Mouse (Mus musculus) neural tube, embryonic 11.5 days (tissue): ENCODE results near the gene Gpatch3. TPM values are rescaled to one million over a fixed set of nuclear protein-coding genes. Genes with fewer than 3 reads are reported as not detected.

ENCODE experiments used
- ATAC-seq: fragments of 200-750 bp; cut with Nextera tagmentation; 2 replicates; pipeline ENCODE4 v1.8.0; 2017; ENCODE audit warnings: moderate number of reproducible peaks, mild to moderate bottlenecking, moderate TSS enrichment, moderate library complexity; ENCODE audit not compliant: insufficient read depth, low FRiP score, low TSS enrichment
- DNase-seq: peaks from one replicate; pipeline ENCODE4 v3.0.0-alpha.2; 2015; ENCODE audit warnings: low spot score
- H3K27ac ChIP-seq: fragments of 300-500 bp; sonication (generic); 2 replicates; pipeline ENCODE4 v1.5.1; 2014; ENCODE audit warnings: low read depth, mild to moderate bottlenecking, low read length
- H3K27me3 ChIP-seq: fragments of 300-500 bp; sonication (generic); 2 replicates; pipeline ENCODE4 v1.6.1; 2014; ENCODE audit warnings: mild to moderate bottlenecking, low read length, mixed read lengths; ENCODE audit not compliant: control insufficient read depth, insufficient read depth
- H3K36me3 ChIP-seq: fragments of 300-500 bp; sonication (generic); 2 replicates; pipeline ENCODE4 v1.6.1; 2014; ENCODE audit warnings: mild to moderate bottlenecking, low read length, moderate library complexity, mixed read lengths; ENCODE audit not compliant: control insufficient read depth, insufficient read depth
- H3K4me1 ChIP-seq: fragments of 300-500 bp; sonication (generic); 2 replicates; pipeline ENCODE4 v1.6.1; 2014; ENCODE audit warnings: low read length, mixed read lengths; ENCODE audit not compliant: control insufficient read depth, insufficient read depth
- H3K4me2 ChIP-seq: fragments of 300-500 bp; sonication (generic); 2 replicates; pipeline ENCODE4 v1.6.1; 2014; ENCODE audit warnings: low read depth, mild to moderate bottlenecking, moderate library complexity
- H3K4me3 ChIP-seq: fragments of 300-500 bp; sonication (generic); 2 replicates; pipeline ENCODE4 v1.5.1; 2014; ENCODE audit warnings: low read depth, low read length
- H3K9ac ChIP-seq: fragments of 300-500 bp; sonication (generic); 2 replicates; pipeline ENCODE4 v1.6.1; 2014; ENCODE audit warnings: mild to moderate bottlenecking, low read length
- H3K9me3 ChIP-seq: fragments of 300-500 bp; sonication (generic); 2 replicates; pipeline ENCODE4 v1.6.1; 2016; ENCODE audit warnings: low read length; ENCODE audit not compliant: control insufficient read depth
- WGBS: fragments of 180-500 bp; shearing (Covaris S2); extraction: QIAGEN DNeasy Blood & Tissue Kit; methylation state at CpG from one replicate; pipeline ENCODE4 v1.1.7; 2014; 5-methylcytosine and 5-hydroxymethylcytosine counted together
- polyA plus RNA-seq: library from polyadenylated mRNA; unstranded; fragments of >200 nt; fragmentation: Nextera tagmentation; extraction: Ambion mirVana; gene quantifications from 2 replicates; pipeline ENCODE4 v1.2.1, GENCODE M21; 2014

The Gpatch3 gene
- 8.5 and 10.7 TPM in 2 replicates for polyA plus RNA-seq

- peaks cover 9% of the 10 kb centered on the region for H3K4me1 ChIP-seq
- peak within 1 kb of the TSS; percentile 74 for H3K27ac ChIP-seq
- peak within 1 kb of the TSS; percentile 68 for H3K9ac ChIP-seq
- peak within 1 kb of the TSS; percentile 77 for H3K4me2 ChIP-seq
- peak; percentile 86 for ATAC-seq
- 7% methylated on average over 44 of the region's 44 CpGs for WGBS
- DNase-seq, result peak; percentile 91
- no peaks in the 10 kb centered on the region for H3K36me3 ChIP-seq
- no peaks in the 10 kb centered on the region for H3K27me3 ChIP-seq
- H3K9me3 ChIP-seq, result no peaks in the 10 kb centered on the region
- peak within 1 kb of the TSS; percentile 68 for H3K4me3 ChIP-seq
Observed at GRCm38 (mm10) chr4:133574070-133574842, at the start of gene Gpatch3. Gpatch3 (plus strand) TSS chr4:133574745.

- ATAC-seq (no peak), DNase-seq (no peak)
- no peak overlapping the region for H3K4me3 ChIP-seq
- H3K36me3 ChIP-seq, result peaks cover 9% of the 10 kb centered on the region
- no peaks in the 10 kb centered on the region for H3K9me3 ChIP-seq
- no peak overlapping the region for H3K27ac ChIP-seq
- H3K27me3 ChIP-seq, result no peaks in the 10 kb centered on the region
- no peaks in the 10 kb centered on the region for H3K4me1 ChIP-seq
- H3K9ac ChIP-seq, result no peak overlapping the region
- H3K4me2 ChIP-seq, result no peak overlapping the region
- 80% methylated on average over 16 of the region's 16 CpGs for WGBS
Observed at GRCm38 (mm10) chr4:133527788-133528187, 46.8 kb upstream of the Gpatch3 start.

GRCm38 (mm10) chr4:133532777-133533176 is 41.8 kb upstream of the Gpatch3 start:
- 90% methylated on average over 3 of the region's 3 CpGs for WGBS
- no peaks in the 10 kb centered on the region for H3K27me3 ChIP-seq
- no peak overlapping the region for H3K9ac ChIP-seq
- no peaks in the 10 kb centered on the region for H3K9me3 ChIP-seq
- DNase-seq, result no peak
- H3K4me3 ChIP-seq, result no peak overlapping the region
- peaks cover 30% of the 10 kb centered on the region for H3K36me3 ChIP-seq
- H3K4me1 ChIP-seq, result no peaks in the 10 kb centered on the region
- no peak for ATAC-seq
- no peak overlapping the region for H3K27ac ChIP-seq
- H3K4me2 ChIP-seq, result no peak overlapping the region

GRCm38 (mm10) chr4:133536081-133536480 is 38.5 kb upstream of the Gpatch3 start:
- DNase-seq, result no peak
- peaks cover 41% of the 10 kb centered on the region for H3K36me3 ChIP-seq
- no peaks in the 10 kb centered on the region for H3K9me3 ChIP-seq
- H3K9ac ChIP-seq, result no peak overlapping the region
- no peak overlapping the region for H3K4me3 ChIP-seq
- H3K4me1 ChIP-seq, result no peaks in the 10 kb centered on the region
- no peaks in the 10 kb centered on the region for H3K27me3 ChIP-seq
- no peak overlapping the region for H3K27ac ChIP-seq
- 91% methylated on average over 3 of the region's 3 CpGs for WGBS
- H3K4me2 ChIP-seq, result no peak overlapping the region
- ATAC-seq, result no peak

GRCm38 (mm10) chr4:133536652-133537051 is 37.9 kb upstream of the Gpatch3 start:
- H3K27me3 ChIP-seq, result no peaks in the 10 kb centered on the region
- 92% methylated on average over 5 of the region's 5 CpGs for WGBS
- H3K4me1 ChIP-seq, result no peaks in the 10 kb centered on the region
- H3K4me2 ChIP-seq, result no peak overlapping the region
- no peak overlapping the region for H3K4me3 ChIP-seq
- no peak overlapping the region for H3K9ac ChIP-seq
- peaks cover 42% of the 10 kb centered on the region for H3K36me3 ChIP-seq
- H3K9me3 ChIP-seq, result no peaks in the 10 kb centered on the region
- no peak for ATAC-seq
- no peak overlapping the region for H3K27ac ChIP-seq
- no peak for DNase-seq

GRCm38 (mm10) chr4:133545272-133546231 is 29.0 kb upstream of the Gpatch3 start, which contains the start of gene Nudc:
Nudc (minus strand) TSS chr4:133545996.
- peak within 1 kb of the TSS; percentile 72 for H3K4me2 ChIP-seq
- peak; percentile 96 for DNase-seq
- no peaks in the 10 kb centered on the region for H3K9me3 ChIP-seq

GRCm38 (mm10) chr4:133552029-133552428 is 22.5 kb upstream of the Gpatch3 start:
- Histone ChIP-seq H3K4me2 (no peak overlapping the region), H3K9ac (no peak overlapping the region), H3K27me3 (no peaks in the 10 kb centered on the region), H3K4me1 (no peaks in the 10 kb centered on the region), H3K4me3 (no peak overlapping the region), H3K36me3 (no peaks in the 10 kb centered on the region), H3K9me3 (no peaks in the 10 kb centered on the region), H3K27ac (no peak overlapping the region)
- DNase-seq (no peak), ATAC-seq (no peak)
- WGBS, result 79% methylated on average over 1 of the region's 1 CpGs

More at GRCm38 (mm10) chr4:133545272-133546231, 29.0 kb upstream of the Gpatch3 start, which contains the start of gene Nudc:
- Histone ChIP-seq H3K27me3 (no peaks in the 10 kb centered on the region), H3K4me1 (peaks cover 6% of the 10 kb centered on the region), H3K36me3 (peaks cover 5% of the 10 kb centered on the region), H3K9ac (peak within 1 kb of the TSS; percentile 85), H3K27ac (0 out of 2 replicates have a peak within 1 kb of the TSS, but pooled peaks have one; percentile 23), H3K4me3 (peak within 1 kb of the TSS; percentile 93)
- peak; percentile 97 for ATAC-seq
- WGBS, result under 1% methylated on average over 68 of the region's 77 CpGs

- no peak within 1 kb of the TSS for H3K4me2 ChIP-seq
- no peak within 1 kb of the TSS for H3K9ac ChIP-seq
- DNase-seq (no peak), ATAC-seq (no peak)
- 72% methylated on average over 10 of the region's 10 CpGs for WGBS
- no peaks in the 10 kb centered on the region for H3K27me3 ChIP-seq
- no peak within 1 kb of the TSS for H3K4me3 ChIP-seq
- no peaks in the 10 kb centered on the region for H3K4me1 ChIP-seq
- no peak within 1 kb of the TSS for H3K27ac ChIP-seq
- H3K9me3 ChIP-seq, result no peaks in the 10 kb centered on the region
- no peaks in the 10 kb centered on the region for H3K36me3 ChIP-seq
Observed at GRCm38 (mm10) chr4:133552768-133553447, 21.6 kb upstream of the Gpatch3 start, which contains the start of gene Nr0b2. Nr0b2 (plus strand) TSS chr4:133553376.
